Mouse (Mus musculus) kidney, adult 2 months (tissue): ENCODE data around the gene Rnf169. TPM values are rescaled to one million over a fixed set of nuclear protein-coding genes. Genes with fewer than 3 reads are reported as not detected.
A peak's percentile ranks its signal among the peaks of the same experiment; 100 is the strongest.

ENCODE experiments used
- DNase-seq: peaks from one replicate; pipeline ENCODE4 v3.0.0; 2021
- H3K27ac ChIP-seq: fragments of 200-500 bp; 2 replicates; pipeline ENCODE4 v1.5.1; 2012; ENCODE audit warnings: low read depth, low read length, control low read depth, inconsistent platforms; ENCODE audit not compliant: insufficient read depth
- H3K27me3 ChIP-seq: fragments of 200-500 bp; replicated peaks from 2 replicates; pipeline ENCODE4 v1.6.1; 2012; ENCODE audit warnings: mild to moderate bottlenecking, moderate library complexity, low read length, inconsistent platforms; ENCODE audit not compliant: control insufficient read depth, insufficient read depth
- H3K36me3 ChIP-seq: fragments of 200-500 bp; 2 replicates; pipeline ENCODE4 v1.6.1; 2012; ENCODE audit warnings: mild to moderate bottlenecking, moderate library complexity, low read length, inconsistent platforms; ENCODE audit not compliant: control insufficient read depth, insufficient read depth
- H3K4me1 ChIP-seq: fragments of 200-500 bp; 2 replicates; pipeline ENCODE4 v1.6.1; 2011; ENCODE audit warnings: low read length; ENCODE audit not compliant: control insufficient read depth, insufficient read depth
- H3K4me3 ChIP-seq: fragments of 200-500 bp; 2 replicates; pipeline ENCODE4 v1.5.1; 2011; ENCODE audit warnings: mild to moderate bottlenecking, low read depth, low read length, control low read depth; ENCODE audit not compliant: insufficient read depth
- CTCF ChIP-seq: fragments of 200-500 bp; conservative IDR thresholded peaks from 2 replicates; pipeline ENCODE4 v1.5.1; 2011; ENCODE audit warnings: low read depth, mild to moderate bottlenecking, control low read depth, low read length, moderate library complexity, mixed read lengths; ENCODE audit not compliant: insufficient read depth, insufficient read length
- POLR2A ChIP-seq: fragments of 200-500 bp; IDR thresholded peaks from one replicate; pipeline ENCODE4 v1.6.1; 2011; ENCODE audit warnings: low read depth, low read length, control low read depth
- WGBS: fragments of 180-500 bp; shearing (Covaris S2); methylation state at CpG from one replicate; pipeline ENCODE4 v1.1.7; 2018; 5-methylcytosine and 5-hydroxymethylcytosine counted together
- polyA plus RNA-seq: library from polyadenylated mRNA; depleted of rRNA; stranded (reverse); fragments of >200 nt; gene quantifications from 2 replicates; pipeline ENCODE4 v1.2.3, GENCODE M21; 2012

The Rnf169 gene
- polyA plus RNA-seq, 1 experiment, result 5.7 TPM

- no peak for DNase-seq
- no peak overlapping the region for H3K27ac ChIP-seq
- H3K4me3 ChIP-seq, result no peak overlapping the region
- H3K4me1 ChIP-seq, result no peaks in the 10 kb centered on the region
- no peaks in the 10 kb centered on the region; the same call in 1 of the 2 replicates for H3K36me3 ChIP-seq
- WGBS, result 97% methylated on average over 3 of the region's 3 CpGs
- TF ChIP-seq POLR2A (no peak), CTCF (no peak)
- no peaks in the 10 kb centered on the region for H3K27me3 ChIP-seq
These were observed 35.7 kb downstream of the Rnf169 start for GRCm38 (mm10) chr7:99944520-99944919.

GRCm38 (mm10) chr7:99940669-99941068 is 39.6 kb downstream of the Rnf169 start:
- Histone ChIP-seq H3K36me3 (no peaks in the 10 kb centered on the region; the same call in 1 of the 2 replicates), H3K27me3 (no peaks in the 10 kb centered on the region), H3K4me3 (no peak overlapping the region), H3K27ac (no peak overlapping the region), H3K4me1 (no peaks in the 10 kb centered on the region)
- TF ChIP-seq CTCF (no peak), POLR2A (no peak)
- no peak for DNase-seq
- 97% methylated on average over 1 of the region's 1 CpGs for WGBS

- DNase-seq, result peak; percentile 43
- 60% methylated on average over 1 of the region's 1 CpGs for WGBS
- H3K36me3 ChIP-seq, result peaks cover 5% of the 10 kb centered on the region; the same call in 1 of the 2 replicates
- no peaks in the 10 kb centered on the region for H3K4me1 ChIP-seq
- no peak for TF ChIP-seq POLR2A
- peak; percentile 65 for TF ChIP-seq CTCF
- H3K27ac ChIP-seq, result no peak overlapping the region
- no peaks in the 10 kb centered on the region for H3K27me3 ChIP-seq
- no peak overlapping the region for H3K4me3 ChIP-seq
These were observed 44.5 kb downstream of the Rnf169 start for GRCm38 (mm10) chr7:99935758-99936157.

GRCm38 (mm10) chr7:99926916-99927714 is 53.1 kb downstream of the Rnf169 start:
- Histone ChIP-seq H3K4me3 (no peak overlapping the region), H3K36me3 (peaks cover 8% of the 10 kb centered on the region), H3K27ac (no peak overlapping the region), H3K27me3 (no peaks in the 10 kb centered on the region), H3K4me1 (no peaks in the 10 kb centered on the region)
- peak; percentile 80 for TF ChIP-seq CTCF
- no peak for TF ChIP-seq POLR2A
- WGBS, result 69% methylated on average over 10 of the region's 10 CpGs
- DNase-seq, result peak; percentile 79

- H3K27ac ChIP-seq, result no peak overlapping the region
- TF ChIP-seq POLR2A (no peak), CTCF (no peak)
- H3K27me3 ChIP-seq, result no peaks in the 10 kb centered on the region
- no peaks in the 10 kb centered on the region for H3K36me3 ChIP-seq
- peaks cover 9% of the 10 kb centered on the region for H3K4me1 ChIP-seq
- no peak for DNase-seq
- 70% methylated on average over 2 of the region's 2 CpGs for WGBS
- no peak overlapping the region for H3K4me3 ChIP-seq
These were observed 59.8 kb downstream of the Rnf169 start for GRCm38 (mm10) chr7:99920416-99920815.

GRCm38 (mm10) chr7:99919971-99920370 is 60.3 kb downstream of the Rnf169 start:
- TF ChIP-seq CTCF (no peak), POLR2A (no peak)
- 94% methylated on average over 6 of the region's 6 CpGs for WGBS
- H3K27ac ChIP-seq, result no peak overlapping the region
- no peaks in the 10 kb centered on the region for H3K36me3 ChIP-seq
- H3K4me3 ChIP-seq, result no peak overlapping the region
- DNase-seq, result no peak
- peaks cover 9% of the 10 kb centered on the region for H3K4me1 ChIP-seq
- no peaks in the 10 kb centered on the region for H3K27me3 ChIP-seq

- Histone ChIP-seq H3K4me1 (peaks cover 9% of the 10 kb centered on the region), H3K27me3 (no peaks in the 10 kb centered on the region), H3K4me3 (no peak overlapping the region), H3K36me3 (no peaks in the 10 kb centered on the region), H3K27ac (no peak overlapping the region)
- no peak for DNase-seq
- TF ChIP-seq CTCF, result no peak
- TF ChIP-seq POLR2A, result no peak
- WGBS, result 100% methylated on average over 2 of the region's 2 CpGs
These were observed 61.1 kb downstream of the Rnf169 start for GRCm38 (mm10) chr7:99919164-99919563.
